Mouse (Mus musculus) heart, adult 2 months (tissue): Measurements from ENCODE around the gene Cptp. TPM values are rescaled to one million over a fixed set of nuclear protein-coding genes. Genes with fewer than 3 reads are reported as not detected.

ENCODE experiments used
- DNase-seq, 2 experiments: peaks; one replicate each; pipeline ENCODE4 v3.0.0; 2021
- H3K27ac ChIP-seq: fragments of 200-600 bp; 2 replicates; pipeline ENCODE4 v1.8.1; 2022
- H3K27me3 ChIP-seq: fragments of 200-500 bp; 2 replicates; pipeline ENCODE4 v1.6.1; 2012; ENCODE audit warnings: mild to moderate bottlenecking, low read length, inconsistent platforms, mixed read lengths; ENCODE audit not compliant: control insufficient read depth, insufficient read depth
- H3K36me3 ChIP-seq: fragments of 200-500 bp; 2 replicates; pipeline ENCODE4 v1.6.1; 2012; ENCODE audit warnings: low read length, inconsistent platforms; ENCODE audit not compliant: control insufficient read depth, insufficient read depth
- H3K4me1 ChIP-seq: fragments of 200-500 bp; 2 replicates; pipeline ENCODE4 v1.6.1; 2011; ENCODE audit warnings: low read length; ENCODE audit not compliant: control insufficient read depth, insufficient read depth
- H3K4me3 ChIP-seq: fragments of 200-600 bp; 2 replicates; pipeline ENCODE4 v1.8.1; 2022
- H3K79me2 ChIP-seq: fragments of 200-500 bp; replicated peaks from 2 replicates; pipeline ENCODE4 v1.6.1; 2012; ENCODE audit warnings: mild to moderate bottlenecking, inconsistent platforms, low read length, moderate library complexity, mixed read lengths; ENCODE audit not compliant: control insufficient read depth, insufficient read depth
- H3K9ac ChIP-seq: fragments of 200-500 bp; 2 replicates; pipeline ENCODE4 v1.6.1; 2012; ENCODE audit warnings: low read depth, mild to moderate bottlenecking, control low read depth, inconsistent platforms, low read length, mixed read lengths
- CTCF ChIP-seq: fragments of 200-600 bp; IDR thresholded peaks from 2 replicates; pipeline ENCODE4 v1.8.1; 2022; ENCODE audit warnings: antibody characterized with exemption, mild to moderate bottlenecking, moderate library complexity
- EP300 ChIP-seq: fragments of 200-500 bp; IDR thresholded peaks from 2 replicates; pipeline ENCODE4 v1.6.1; 2011; ENCODE audit warnings: low read depth, low read length, control low read depth; ENCODE audit not compliant: insufficient read depth
- POLR2A ChIP-seq: fragments of 200-500 bp; IDR thresholded peaks from 2 replicates; pipeline ENCODE4 v1.6.1; 2011; ENCODE audit warnings: mild to moderate bottlenecking, low read depth, low read length, control low read depth; ENCODE audit not compliant: insufficient read depth
- WGBS: fragments of 180-500 bp; shearing (Covaris S2); methylation state at CpG from one replicate; pipeline ENCODE4 v1.1.7; 2018; 5-methylcytosine and 5-hydroxymethylcytosine counted together
- intact Hi-C: fragments of 180-260 bp; cut with DNase I; formaldehyde crosslinking; loops from one replicate; pipeline ENCODE4 v1.15.1; 2025
- long read RNA-seq: library from polyadenylated mRNA; stranded (forward); transcript quantifications from one replicate; pipeline ENCODE4 v2.0.0, GENCODE M21; 2021
- polyA plus RNA-seq: library from polyadenylated mRNA; depleted of rRNA; stranded (reverse); fragments of >200 nt; gene quantifications from 2 replicates; pipeline ENCODE4 v1.2.3, GENCODE M21; 2012; rRNA removed
- total RNA-seq, 2 experiments: library from RNA; stranded (reverse); gene quantifications; 2 replicates each; pipeline ENCODE4 v1.2.3; 2021

Gene Cptp
- total RNA-seq (1 to 10 TPM; 5.1 to 6.9 TPM), polyA plus RNA-seq (8.9 and 12.4 TPM in 2 replicates)
- long read RNA-seq, transcript Cptp-201 (3 exons, 2,662 nt), result major isoform, 12 of 14 reads
- long read RNA-seq, partial matches to known transcripts, result 1 of 14 reads
- long read RNA-seq, other reads (novel, unspliced or antisense), result 1 of 14 reads

GRCm38 (mm10) chr4:155869317-155870033 lies at the start of gene Cptp, which contains the start of gene Ints11:
Cptp (minus strand) TSS chr4:155869440.
Ints11 (plus strand) TSS chr4:155869546.
- TF ChIP-seq POLR2A, result peak; percentile 73
- 0 out of 2 replicates have a peak, but pooled peaks have one; percentile 47 for TF ChIP-seq EP300
- peak; percentile 71 for TF ChIP-seq CTCF
- Histone ChIP-seq H3K9ac (peak within 1 kb of the TSS; percentile 79), H3K27me3 (no peaks in the 10 kb centered on the region), H3K27ac (peak within 1 kb of the TSS; percentile 82), H3K36me3 (no peaks in the 10 kb centered on the region), H3K4me1 (no peaks in the 10 kb centered on the region), H3K79me2 (no peaks in the 10 kb centered on the region), H3K4me3 (peak within 1 kb of the TSS; percentile 65)
- DNase-seq, result peak; percentile 97 to 98
- whole genome bisulfite sequencing, result under 1% methylated on average over 63 of the region's 63 CpGs
- intact Hi-C loops, result loop anchor here (1.0 to 5.0 kb wide), 4 partner anchors 19 to 123 kb away; partner anchors contain the start of genes B3galt6, Sdf4 and Ube2j2

GRCm38 (mm10) chr4:155908751-155909150 lies 39.5 kb upstream of the Cptp start:
- TF ChIP-seq EP300 (no peak), POLR2A (no peak), CTCF (no peak)
- Histone ChIP-seq H3K27ac (no peak overlapping the region), H3K9ac (no peak overlapping the region), H3K36me3 (no peaks in the 10 kb centered on the region), H3K79me2 (no peaks in the 10 kb centered on the region), H3K27me3 (no peaks in the 10 kb centered on the region), H3K4me3 (no peak overlapping the region), H3K4me1 (no peaks in the 10 kb centered on the region)
- peak in 1 of 2 experiments; percentile 16 for DNase-seq
- 87% methylated on average over 4 of the region's 4 CpGs for WGBS
- intact Hi-C loops, result no loop called here

GRCm38 (mm10) chr4:155908281-155908680 lies 39.0 kb upstream of the Cptp start:
- H3K27me3 ChIP-seq, result no peaks in the 10 kb centered on the region
- H3K9ac ChIP-seq, result no peak overlapping the region
- no peaks in the 10 kb centered on the region for H3K4me1 ChIP-seq
- no peak overlapping the region for H3K27ac ChIP-seq
- no peak overlapping the region for H3K4me3 ChIP-seq
- TF ChIP-seq EP300, result no peak
- no peak for TF ChIP-seq CTCF
- TF ChIP-seq POLR2A, result no peak
- no peaks in the 10 kb centered on the region for H3K36me3 ChIP-seq
- intact Hi-C loops, result no loop called here
- WGBS, result 71% methylated on average over 7 of the region's 7 CpGs
- H3K79me2 ChIP-seq, result no peaks in the 10 kb centered on the region
- peak in 1 of 2 experiments; percentile 16 for DNase-seq

- Histone ChIP-seq H3K4me3 (no peak overlapping the region), H3K36me3 (no peaks in the 10 kb centered on the region), H3K4me1 (no peaks in the 10 kb centered on the region), H3K9ac (no peak overlapping the region), H3K27ac (no peak overlapping the region), H3K79me2 (no peaks in the 10 kb centered on the region), H3K27me3 (no peaks in the 10 kb centered on the region)
- no peak for TF ChIP-seq EP300
- no peak for TF ChIP-seq POLR2A
- TF ChIP-seq CTCF, result no peak
- no peak for DNase-seq
- intact Hi-C loops, result no loop called here
- WGBS, result 72% methylated on average over 11 of the region's 11 CpGs
Observed at GRCm38 (mm10) chr4:155907003-155907402, 37.8 kb upstream of the Cptp start.

GRCm38 (mm10) chr4:155906125-155906524 lies 36.9 kb upstream of the Cptp start:
- TF ChIP-seq CTCF, result no peak
- no peak for TF ChIP-seq EP300
- no peak for TF ChIP-seq POLR2A
- Histone ChIP-seq H3K4me3 (no peak overlapping the region), H3K79me2 (no peaks in the 10 kb centered on the region), H3K36me3 (no peaks in the 10 kb centered on the region), H3K9ac (no peak overlapping the region), H3K4me1 (peaks cover 3% of the 10 kb centered on the region; the same call in 1 of the 2 replicates), H3K27ac (no peak overlapping the region), H3K27me3 (no peaks in the 10 kb centered on the region)
- WGBS, result 87% methylated on average over 9 of the region's 9 CpGs
- intact Hi-C loops, result no loop called here
- DNase-seq, result peak in 1 of 2 experiments; percentile 1

GRCm38 (mm10) chr4:155905634-155906033 lies 36.4 kb upstream of the Cptp start:
- Histone ChIP-seq H3K27ac (no peak overlapping the region), H3K4me3 (no peak overlapping the region), H3K9ac (no peak overlapping the region), H3K4me1 (peaks cover 5% of the 10 kb centered on the region; the same call in 1 of the 2 replicates), H3K27me3 (no peaks in the 10 kb centered on the region), H3K79me2 (no peaks in the 10 kb centered on the region), H3K36me3 (peaks cover 2% of the 10 kb centered on the region; the same call in 1 of the 2 replicates)
- no peak for TF ChIP-seq EP300
- TF ChIP-seq POLR2A, result no peak
- TF ChIP-seq CTCF, result no peak
- 90% methylated on average over 13 of the region's 13 CpGs for WGBS
- peak in 1 of 2 experiments; percentile 2 for DNase-seq
- intact Hi-C loops, result no loop called here
